Mouse (Mus musculus) ES-Bruce4 (cell line): ENCODE measurements at regions not wholly inside any gene's neighbourhood (a gene's known extent, or its start where the extent isn't known, plus 50 kb on each side); places are given as distances from the start of the nearest gene placed in this dataset.
"Not testable (repeated sequence)": the region's sequence is repeated elsewhere in the genome, so short reads cannot be mapped to it uniquely, and the experiment has no call there.

Experiments
- CTCF ChIP-seq: IDR thresholded peaks from one replicate; pipeline ENCODE4 v1.8.1; 2011; ENCODE audit warnings: low read depth, low read length
- POLR2A ChIP-seq: IDR thresholded peaks from one replicate; pipeline ENCODE4 v1.8.1; 2011; ENCODE audit warnings: low read length; ENCODE audit not compliant: insufficient read depth

DNA sequence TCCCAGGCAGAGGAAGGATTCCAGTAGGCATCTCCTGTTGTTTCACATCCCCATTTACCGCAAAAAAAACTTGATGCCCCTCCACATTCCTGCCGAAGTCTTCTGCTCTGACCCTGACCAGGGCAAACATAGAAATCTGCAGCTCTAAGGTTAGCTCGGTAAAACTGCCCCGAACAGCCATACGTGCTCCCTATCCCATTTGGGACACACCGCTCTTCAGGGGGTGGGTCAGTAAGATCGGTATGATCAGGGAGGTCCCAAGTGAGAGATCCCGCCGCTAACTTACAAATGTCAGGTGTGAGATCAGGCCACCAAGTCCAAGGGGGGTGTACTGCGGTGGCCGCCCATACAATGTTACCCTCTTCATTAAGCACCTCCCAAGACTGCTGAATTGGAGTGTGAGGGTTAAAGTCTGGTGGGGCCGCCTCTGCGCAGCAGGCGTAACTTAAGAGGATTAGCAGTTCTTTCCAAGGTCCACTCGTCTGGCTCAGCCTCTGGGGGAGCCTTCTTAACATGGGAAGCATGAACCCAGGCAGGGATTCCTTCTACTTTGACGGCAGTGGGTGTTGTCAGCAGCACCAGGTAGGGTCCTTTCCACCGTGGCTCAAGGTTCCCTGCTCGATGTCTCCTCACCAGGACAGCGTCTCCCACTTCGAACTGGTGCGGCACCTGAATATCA lies 274.2 kb downstream of the Gm21863 start:
- TF ChIP-seq CTCF, POLR2A: not testable (repeated sequence)
